Mouse (Mus musculus): ENCODE results near the gene Zfp664. TPM values are rescaled to one million over a fixed set of nuclear protein-coding genes. Genes with fewer than 3 reads are reported as not detected.

Gene Zfp664
- polyA plus RNA-seq, 1 experiment from 2014 or later: 158 TPM

- no peaks in the 10 kb centered on the region for H3K36me3 ChIP-seq (ENCODE audit: control insufficient read depth, insufficient read depth, low read length)
- ATAC-seq (ENCODE audit: insufficient read depth, low FRiP score, low TSS enrichment): no peak
- no peak overlapping the region for H3K4me3 ChIP-seq (ENCODE audit: low read depth, low read length)
- 82% methylated on average over 10 of the region's 10 CpGs for WGBS
- no peaks in the 10 kb centered on the region for H3K27me3 ChIP-seq (ENCODE audit: control insufficient read depth, insufficient read depth, low read length)
- no peak overlapping the region for H3K4me2 ChIP-seq (ENCODE audit: low read depth)
- no peak overlapping the region for H3K27ac ChIP-seq (ENCODE audit: low read depth, low read length)
- no peak for DNase-seq (ENCODE audit: low spot score)
- H3K4me1 ChIP-seq (ENCODE audit: control insufficient read depth, insufficient read depth, low read length): no peaks in the 10 kb centered on the region
- no peak overlapping the region for H3K9ac ChIP-seq (ENCODE audit: low read length)
- H3K9me3 ChIP-seq (ENCODE audit: control insufficient read depth, low read length): no peaks in the 10 kb centered on the region
Observed at GRCm38 (mm10) chr5:124902195-124902594, 39.7 kb downstream of the Zfp664 start.

GRCm38 (mm10) chr5:124903852-124904251, 41.4 kb downstream of the Zfp664 start:
- Histone ChIP-seq H3K4me3 (ENCODE audit: low read depth, low read length) (no peak overlapping the region), H3K4me2 (ENCODE audit: low read depth) (no peak overlapping the region), H3K9me3 (ENCODE audit: control insufficient read depth, low read length) (no peaks in the 10 kb centered on the region), H3K27ac (ENCODE audit: low read depth, low read length) (no peak overlapping the region), H3K9ac (ENCODE audit: low read length) (no peak overlapping the region), H3K4me1 (ENCODE audit: control insufficient read depth, insufficient read depth, low read length) (no peaks in the 10 kb centered on the region), H3K27me3 (ENCODE audit: control insufficient read depth, insufficient read depth, low read length) (no peaks in the 10 kb centered on the region), H3K36me3 (ENCODE audit: control insufficient read depth, insufficient read depth, low read length) (no peaks in the 10 kb centered on the region)
- DNase-seq (ENCODE audit: low spot score) (no peak), ATAC-seq (ENCODE audit: insufficient read depth, low FRiP score, low TSS enrichment) (no peak)
- WGBS: 89% methylated on average over 4 of the region's 4 CpGs

GRCm38 (mm10) chr5:124906890-124907289, 44.4 kb downstream of the Zfp664 start:
- H3K27ac ChIP-seq (ENCODE audit: low read depth, low read length): no peak overlapping the region
- no peaks in the 10 kb centered on the region for H3K9me3 ChIP-seq (ENCODE audit: control insufficient read depth, low read length)
- no peak overlapping the region for H3K9ac ChIP-seq (ENCODE audit: low read length)
- H3K4me1 ChIP-seq (ENCODE audit: control insufficient read depth, insufficient read depth, low read length): no peaks in the 10 kb centered on the region
- WGBS: 81% methylated on average over 13 of the region's 13 CpGs
- H3K27me3 ChIP-seq (ENCODE audit: control insufficient read depth, insufficient read depth, low read length): no peaks in the 10 kb centered on the region
- DNase-seq (ENCODE audit: low spot score): no peak
- H3K4me2 ChIP-seq (ENCODE audit: low read depth): no peak overlapping the region
- ATAC-seq (ENCODE audit: insufficient read depth, low FRiP score, low TSS enrichment): no peak
- no peak overlapping the region for H3K4me3 ChIP-seq (ENCODE audit: low read depth, low read length)
- H3K36me3 ChIP-seq (ENCODE audit: control insufficient read depth, insufficient read depth, low read length): no peaks in the 10 kb centered on the region

GRCm38 (mm10) chr5:124908860-124909259, 46.4 kb downstream of the Zfp664 start:
- Histone ChIP-seq H3K9me3 (ENCODE audit: control insufficient read depth, low read length) (no peaks in the 10 kb centered on the region), H3K27ac (ENCODE audit: low read depth, low read length) (no peak overlapping the region), H3K4me1 (ENCODE audit: control insufficient read depth, insufficient read depth, low read length) (no peaks in the 10 kb centered on the region), H3K9ac (ENCODE audit: low read length) (no peak overlapping the region), H3K4me2 (ENCODE audit: low read depth) (no peak overlapping the region), H3K4me3 (ENCODE audit: low read depth, low read length) (no peak overlapping the region), H3K36me3 (ENCODE audit: control insufficient read depth, insufficient read depth, low read length) (no peaks in the 10 kb centered on the region), H3K27me3 (ENCODE audit: control insufficient read depth, insufficient read depth, low read length) (no peaks in the 10 kb centered on the region)
- no peak for ATAC-seq (ENCODE audit: insufficient read depth, low FRiP score, low TSS enrichment)
- 23% methylated on average over 5 of the region's 5 CpGs for WGBS
- DNase-seq (ENCODE audit: low spot score): peak; percentile 83

- 70% methylated on average over 6 of the region's 7 CpGs for WGBS
- Histone ChIP-seq H3K4me3 (ENCODE audit: low read depth, low read length) (no peak overlapping the region), H3K9me3 (ENCODE audit: control insufficient read depth, low read length) (no peaks in the 10 kb centered on the region), H3K4me2 (ENCODE audit: low read depth) (no peak overlapping the region), H3K27ac (ENCODE audit: low read depth, low read length) (no peak overlapping the region), H3K9ac (ENCODE audit: low read length) (no peak overlapping the region), H3K27me3 (ENCODE audit: control insufficient read depth, insufficient read depth, low read length) (no peaks in the 10 kb centered on the region), H3K36me3 (ENCODE audit: control insufficient read depth, insufficient read depth, low read length) (no peaks in the 10 kb centered on the region), H3K4me1 (ENCODE audit: control insufficient read depth, insufficient read depth, low read length) (no peaks in the 10 kb centered on the region)
- ATAC-seq (ENCODE audit: insufficient read depth, low FRiP score, low TSS enrichment): no peak
- no peak for DNase-seq (ENCODE audit: low spot score)
Observed at GRCm38 (mm10) chr5:124912276-124912675, 49.8 kb downstream of the Zfp664 start.

- H3K9me3 ChIP-seq (ENCODE audit: control insufficient read depth, low read length): no peaks in the 10 kb centered on the region
- no peak overlapping the region for H3K9ac ChIP-seq (ENCODE audit: low read length)
- H3K27me3 ChIP-seq (ENCODE audit: control insufficient read depth, insufficient read depth, low read length): no peaks in the 10 kb centered on the region
- DNase-seq (ENCODE audit: low spot score): no peak
- no peak for ATAC-seq (ENCODE audit: insufficient read depth, low FRiP score, low TSS enrichment)
- 0 out of 2 replicates have a peak overlapping the region, but pooled peaks have one; percentile 6 for H3K27ac ChIP-seq (ENCODE audit: low read depth, low read length)
- 42% methylated on average over 20 of the region's 20 CpGs for WGBS
- H3K4me2 ChIP-seq (ENCODE audit: low read depth): no peak overlapping the region
- H3K36me3 ChIP-seq (ENCODE audit: control insufficient read depth, insufficient read depth, low read length): no peaks in the 10 kb centered on the region
- no peak overlapping the region for H3K4me3 ChIP-seq (ENCODE audit: low read depth, low read length)
- no peaks in the 10 kb centered on the region for H3K4me1 ChIP-seq (ENCODE audit: control insufficient read depth, insufficient read depth, low read length)
Observed at GRCm38 (mm10) chr5:124912946-124913933, 50.7 kb downstream of the Zfp664 start.

- DNase-seq (ENCODE audit: low spot score): no peak
- peaks cover 8% of the 10 kb centered on the region for H3K4me1 ChIP-seq (ENCODE audit: control insufficient read depth, insufficient read depth, low read length)
- H3K27me3 ChIP-seq (ENCODE audit: control insufficient read depth, insufficient read depth, low read length): no peaks in the 10 kb centered on the region
- no peak for ATAC-seq (ENCODE audit: insufficient read depth, low FRiP score, low TSS enrichment)
- H3K4me3 ChIP-seq (ENCODE audit: low read depth, low read length): no peak overlapping the region
- H3K27ac ChIP-seq (ENCODE audit: low read depth, low read length): no peak overlapping the region
- no peak overlapping the region for H3K4me2 ChIP-seq (ENCODE audit: low read depth)
- H3K36me3 ChIP-seq (ENCODE audit: control insufficient read depth, insufficient read depth, low read length): no peaks in the 10 kb centered on the region
- no peak overlapping the region for H3K9ac ChIP-seq (ENCODE audit: low read length)
- H3K9me3 ChIP-seq (ENCODE audit: control insufficient read depth, low read length): no peaks in the 10 kb centered on the region
- 86% methylated on average over 3 of the region's 3 CpGs for WGBS
Observed at GRCm38 (mm10) chr5:124919798-124920197, 57.3 kb downstream of the Zfp664 start.

GRCm38 (mm10) chr5:124921410-124921809, 58.9 kb downstream of the Zfp664 start:
- H3K4me3 ChIP-seq (ENCODE audit: low read depth, low read length): no peak overlapping the region
- no peak overlapping the region for H3K9ac ChIP-seq (ENCODE audit: low read length)
- no peak overlapping the region for H3K4me2 ChIP-seq (ENCODE audit: low read depth)
- no peak overlapping the region for H3K27ac ChIP-seq (ENCODE audit: low read depth, low read length)
- DNase-seq (ENCODE audit: low spot score) (no peak), ATAC-seq (ENCODE audit: insufficient read depth, low FRiP score, low TSS enrichment) (no peak)
- H3K27me3 ChIP-seq (ENCODE audit: control insufficient read depth, insufficient read depth, low read length): no peaks in the 10 kb centered on the region
- H3K36me3 ChIP-seq (ENCODE audit: control insufficient read depth, insufficient read depth, low read length): no peaks in the 10 kb centered on the region
- no peaks in the 10 kb centered on the region for H3K9me3 ChIP-seq (ENCODE audit: control insufficient read depth, low read length)
- H3K4me1 ChIP-seq (ENCODE audit: control insufficient read depth, insufficient read depth, low read length): peaks cover 8% of the 10 kb centered on the region

All from neural tube, embryonic 11.5 days (tissue).